Mouse (Mus musculus): ENCODE measurements at regions not wholly inside any gene's neighbourhood (a gene's known extent, or its start where the extent isn't known, plus 50 kb on each side); places are given as distances from the start of the nearest gene placed in this dataset.

DNA sequence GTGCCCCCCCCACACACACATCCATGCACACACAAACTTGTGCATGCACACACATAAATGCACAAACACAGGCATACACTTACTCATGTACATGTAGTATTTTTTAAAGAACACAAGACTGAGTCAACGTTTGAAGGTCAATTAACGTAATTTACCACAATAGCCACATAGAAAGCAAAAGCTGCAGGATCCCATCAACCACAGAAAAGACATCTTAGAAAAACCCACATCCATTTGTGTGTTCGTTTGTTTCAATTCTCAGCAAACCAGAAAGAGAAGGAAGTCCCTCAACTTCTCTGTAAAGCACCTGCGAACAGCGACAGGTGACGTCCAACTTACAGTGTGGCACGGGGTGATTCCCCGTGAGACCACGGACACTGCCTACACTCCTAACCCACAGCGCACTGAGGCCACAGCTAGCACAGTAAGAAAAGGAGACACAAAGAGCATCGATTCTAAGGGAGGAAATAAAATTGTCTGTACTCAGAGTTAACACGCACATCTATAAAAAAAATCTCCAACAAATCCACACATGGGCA, 53.8 kb downstream of the Dio3 start:
- no peak for DNase-seq

DNA sequence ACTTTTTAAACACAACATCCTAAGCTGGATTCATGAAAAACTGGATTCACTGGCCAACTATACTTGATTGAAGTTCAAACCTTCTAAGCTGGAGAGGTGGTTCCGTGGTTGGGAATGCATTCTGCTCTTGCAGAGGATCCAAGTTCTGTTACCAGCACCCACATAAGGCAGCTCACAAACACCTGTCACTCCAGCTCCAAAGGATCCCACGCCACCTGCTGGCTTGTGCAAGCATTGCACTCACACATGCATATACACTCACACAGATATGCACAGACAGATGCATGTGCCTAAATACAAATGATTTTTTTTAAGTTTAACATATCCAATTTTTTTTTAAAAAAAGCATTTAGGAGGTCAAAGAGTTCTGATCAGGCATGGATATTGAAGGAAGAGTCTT, 55.7 kb downstream of the Dio3 start:
- DNase-seq = no peak

DNA sequence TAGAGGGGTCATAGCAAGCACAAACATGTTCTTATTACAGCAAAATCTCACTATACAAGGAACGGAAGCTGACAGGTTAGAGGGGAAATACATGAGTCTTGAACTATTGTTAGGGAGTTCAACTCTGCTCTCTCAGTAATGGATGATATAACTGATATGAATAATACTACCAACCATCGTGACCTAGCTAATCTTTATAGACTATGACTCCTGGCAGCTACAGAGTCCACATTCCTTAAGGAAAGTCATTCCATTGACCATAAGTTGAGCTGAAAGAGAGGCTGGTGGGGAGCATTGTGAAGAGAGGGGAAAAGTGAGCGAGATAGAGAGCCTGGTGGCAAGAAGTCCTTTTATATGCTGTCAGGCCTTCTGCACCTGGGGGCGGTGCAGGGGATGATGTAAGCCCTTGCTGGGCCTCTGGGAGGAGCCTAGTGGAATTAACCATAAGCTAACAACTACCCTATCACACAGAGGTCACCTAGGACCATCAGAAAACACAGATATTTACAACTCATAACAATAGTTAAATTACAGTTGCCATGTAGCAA, 65.5 kb downstream of the Dio3 start:
- no peak for DNase-seq

DNA sequence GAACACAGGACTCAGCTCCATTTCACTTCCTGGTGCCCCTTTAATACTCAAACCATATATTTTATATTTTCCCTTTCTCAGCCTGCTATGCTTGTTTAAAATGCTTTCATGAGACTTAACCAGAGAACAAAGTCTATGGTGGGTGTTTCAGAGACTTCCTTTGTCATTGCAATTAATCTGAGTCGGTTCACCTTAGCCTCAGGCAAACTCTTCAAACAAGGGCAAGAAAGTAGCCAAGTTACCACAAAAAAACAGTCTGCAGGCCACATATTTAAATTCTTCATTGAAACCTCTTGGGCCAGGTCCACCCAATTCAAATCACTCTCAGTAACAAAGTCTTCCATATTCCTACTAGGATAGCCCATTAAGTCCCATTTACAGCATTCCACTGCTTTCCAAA, 70.8 kb downstream of the Dio3 start:
- no peak for DNase-seq

DNA sequence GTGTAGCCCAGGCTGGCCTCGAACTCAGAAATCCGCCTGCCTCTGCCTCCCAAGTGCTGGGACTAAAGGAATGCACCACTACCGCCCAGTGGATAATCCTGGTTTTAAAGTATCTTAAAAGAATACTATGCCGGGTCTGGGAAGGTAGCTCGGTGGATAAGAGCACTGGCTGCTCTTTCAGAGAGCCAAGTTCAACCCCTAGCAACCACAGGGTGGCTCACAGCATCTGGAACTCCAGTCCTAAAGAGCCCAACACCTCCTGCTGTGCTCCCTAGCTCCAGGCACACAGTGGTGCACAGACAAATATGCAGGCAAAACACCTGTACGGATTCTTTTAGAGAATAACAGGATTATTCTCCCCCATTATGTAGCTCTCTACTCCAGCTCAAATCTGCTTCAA, 77.0 kb downstream of the Dio3 start:
- DNase-seq = no peak

DNA sequence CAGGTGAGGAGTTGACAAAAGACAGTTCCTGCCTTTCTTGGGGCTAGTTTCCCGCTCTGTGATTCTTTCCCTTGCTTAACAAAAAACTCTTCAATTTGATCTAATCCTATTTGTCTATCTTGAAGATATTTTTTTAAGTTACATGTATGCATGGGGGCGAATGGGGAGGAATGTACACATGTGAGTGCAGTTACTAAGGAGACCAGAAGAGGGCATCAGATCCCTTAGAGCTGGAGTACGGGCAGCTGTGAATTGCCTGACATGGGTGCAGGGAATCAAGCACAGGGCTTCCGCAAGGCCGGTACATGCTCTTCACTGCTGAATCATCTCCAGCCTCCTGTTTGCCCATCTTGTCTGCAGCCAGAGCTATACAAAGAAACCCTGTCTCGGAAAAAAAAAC, 79.8 kb upstream of the Ppp2r5c start:
- no peak for DNase-seq

GRCm38 (mm10) chr12:110367822-110368221, 79.1 kb upstream of the Ppp2r5c start:
- no peak for DNase-seq

DNA sequence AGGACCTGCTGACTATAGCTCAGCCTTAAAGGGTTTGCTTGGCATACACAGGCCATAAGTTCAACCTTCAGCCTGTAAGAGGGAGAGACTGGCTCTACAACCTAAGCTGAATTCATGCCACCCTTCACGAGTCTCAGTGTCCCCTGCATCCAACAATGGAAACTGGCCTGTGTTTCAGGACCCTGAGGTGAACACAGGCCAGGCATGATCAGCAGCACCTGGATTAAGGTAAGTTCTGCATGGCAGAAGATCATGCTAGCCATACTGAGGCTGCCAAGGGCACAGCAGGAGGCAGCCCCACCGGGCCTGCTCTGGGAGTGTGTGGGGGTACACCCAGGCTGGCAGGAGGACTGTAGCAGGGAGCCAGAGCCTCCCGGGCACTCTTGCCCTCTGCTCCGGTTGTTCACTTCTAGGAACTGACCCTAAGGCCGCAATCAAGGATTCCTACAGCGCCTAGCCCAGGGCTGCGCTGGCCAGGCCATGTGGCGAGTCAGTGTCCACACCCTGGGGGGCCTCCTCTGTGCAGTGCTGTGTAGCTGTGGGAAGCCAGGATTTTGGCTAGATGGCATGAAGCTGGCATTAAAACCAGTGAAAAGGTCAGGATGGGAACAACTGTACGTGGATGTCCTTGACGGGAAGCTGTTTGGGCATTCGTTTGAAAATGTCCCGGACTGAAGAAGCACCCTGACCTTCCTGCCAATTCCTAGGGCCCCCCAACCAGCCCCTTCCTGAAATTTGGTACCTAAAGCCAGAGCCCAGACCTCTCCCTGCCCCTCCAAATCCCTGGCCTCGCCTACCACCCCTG, 74.8 kb upstream of the Ppp2r5c start:
- peak in 1 of 2 experiments; percentile 37 for DNase-seq

DNA sequence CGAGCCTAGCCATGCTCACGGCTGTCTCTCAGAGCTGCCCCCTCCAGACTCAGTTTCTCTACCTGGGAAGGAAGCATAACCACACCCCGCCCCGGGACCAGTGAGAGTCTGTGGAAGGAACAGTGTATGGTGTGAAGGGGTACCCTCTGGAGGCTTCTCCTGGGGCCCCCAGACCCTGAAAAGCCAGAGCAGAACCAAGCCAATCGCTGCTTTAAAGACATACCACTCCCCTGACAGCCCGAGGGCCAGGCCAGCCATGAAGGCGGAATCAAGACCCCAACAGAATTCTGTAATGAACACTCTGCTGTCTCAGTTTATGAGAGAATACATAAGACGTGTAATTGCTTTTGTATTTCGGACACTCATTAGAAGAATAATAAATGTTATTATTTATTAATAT, 73.9 kb upstream of the Ppp2r5c start:
- no peak for DNase-seq

DNA sequence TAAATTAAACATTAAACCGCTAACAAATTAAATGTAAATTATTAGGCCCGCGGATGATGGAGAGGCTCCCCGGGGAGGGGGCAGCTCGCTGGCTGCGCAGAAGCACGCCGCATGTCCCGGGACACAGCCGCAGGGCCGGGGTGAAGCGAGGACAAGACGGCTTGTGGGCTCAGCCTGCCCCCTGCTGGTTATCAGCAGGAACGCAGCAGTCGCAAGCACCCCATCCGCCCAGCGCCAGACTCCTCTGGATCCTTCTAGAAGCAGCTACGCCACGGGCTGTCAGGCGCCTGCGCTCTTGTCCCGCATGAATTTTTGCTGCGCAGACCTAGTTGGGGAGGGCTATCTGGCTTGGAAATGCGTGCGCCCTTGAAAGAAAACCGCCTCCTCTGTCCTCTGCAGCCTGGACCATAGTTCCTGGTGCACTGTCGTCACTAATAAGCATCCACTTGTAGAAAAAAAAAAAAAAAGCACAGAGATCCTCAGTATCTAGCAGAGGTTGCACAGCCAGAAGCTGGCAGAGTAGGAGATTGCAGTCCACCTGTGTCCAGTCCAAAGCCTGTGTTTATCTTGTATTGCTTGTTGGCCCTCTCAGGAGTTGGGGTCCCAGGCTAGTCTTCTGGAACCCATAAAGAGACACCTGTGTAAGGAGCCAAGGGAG, 73.4 kb upstream of the Ppp2r5c start:
- DNase-seq = peak; percentile 78 to 88

DNA sequence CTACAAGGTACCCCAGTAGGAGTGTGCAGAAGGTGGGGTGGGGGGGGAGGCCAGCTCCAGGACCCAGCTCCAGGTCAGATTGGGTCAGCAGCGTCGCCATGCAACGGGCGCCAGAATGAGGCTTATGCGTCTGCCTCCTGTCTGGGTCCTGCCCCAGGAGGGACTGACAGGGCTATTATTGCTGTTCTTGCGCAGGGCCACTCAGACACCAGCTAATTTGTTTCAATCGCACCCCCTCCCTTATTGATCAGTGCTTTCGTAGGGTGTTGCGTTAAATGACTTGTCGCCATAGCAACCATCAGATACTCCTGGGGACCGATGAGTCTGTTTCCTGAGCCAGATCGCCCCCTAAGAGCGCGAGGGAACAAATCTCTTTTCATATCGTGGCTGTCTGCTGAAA, 71.8 kb upstream of the Ppp2r5c start:
- DNase-seq = peak in 1 of 2 experiments; percentile 30

DNA sequence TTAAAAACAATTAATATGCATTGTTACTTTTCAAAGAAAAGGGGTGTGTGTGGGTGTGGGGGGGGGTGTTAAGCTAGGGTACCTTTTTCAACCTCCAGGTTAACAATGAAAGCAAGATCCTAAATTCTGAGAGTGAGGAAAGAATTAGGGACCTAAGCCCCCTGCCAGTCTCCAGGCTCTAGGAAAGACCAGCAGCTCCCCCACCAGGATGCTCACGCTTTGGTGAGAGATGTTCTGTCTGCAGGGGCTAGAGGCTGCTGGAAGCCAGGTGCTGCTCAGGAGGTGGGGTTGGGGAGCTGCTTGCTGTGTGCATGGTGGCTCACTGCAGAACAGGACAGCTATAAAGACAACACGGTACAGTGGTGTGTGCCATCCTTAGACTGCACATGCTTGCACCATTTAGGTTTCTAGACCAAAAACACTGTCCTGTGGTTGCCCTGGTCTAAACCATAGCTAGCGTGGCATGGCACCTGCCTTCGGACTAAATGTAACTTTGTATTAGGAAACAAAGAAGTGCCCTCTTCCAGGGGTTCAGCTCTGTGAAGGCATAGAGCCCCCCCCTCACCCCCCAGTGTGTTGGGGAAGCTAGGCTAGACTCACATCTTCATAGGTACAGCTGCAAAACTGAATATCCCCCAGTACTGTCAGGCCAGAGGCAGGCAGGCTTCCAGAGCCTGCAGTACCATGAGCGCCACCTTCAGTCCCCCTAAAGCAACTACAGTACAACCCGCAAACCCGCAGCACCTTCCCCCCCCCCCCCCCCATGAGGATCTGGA, 70.7 kb upstream of the Ppp2r5c start:
- DNase-seq = peak; percentile 19 to 35

GRCm38 (mm10) chr12:110376838-110377150, 70.1 kb upstream of the Ppp2r5c start:
- DNase-seq = no peak

- DNase-seq = no peak
Observed at GRCm38 (mm10) chr12:110377306-110377705, 69.6 kb upstream of the Ppp2r5c start.

DNA sequence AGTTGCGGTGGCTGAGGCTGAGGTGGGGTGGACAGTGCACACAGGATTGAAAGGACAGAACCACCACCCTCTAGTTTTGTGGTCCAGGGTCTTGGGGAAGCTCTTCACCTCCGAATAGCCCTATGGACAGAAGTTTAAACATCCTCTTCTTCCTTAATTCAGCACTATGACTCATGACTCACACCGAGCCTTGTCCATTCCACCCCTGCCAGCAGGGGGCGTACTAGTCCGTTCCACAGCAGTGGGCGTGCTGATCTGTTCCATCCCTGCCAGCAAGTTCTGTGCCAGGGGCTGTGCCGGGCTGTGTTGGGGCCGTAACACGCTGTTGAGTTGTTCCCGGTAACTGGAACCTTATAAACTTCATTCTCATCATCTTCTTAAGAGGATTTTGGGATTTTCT, 69.2 kb upstream of the Ppp2r5c start:
- peak; percentile 44 to 50 for DNase-seq

DNA sequence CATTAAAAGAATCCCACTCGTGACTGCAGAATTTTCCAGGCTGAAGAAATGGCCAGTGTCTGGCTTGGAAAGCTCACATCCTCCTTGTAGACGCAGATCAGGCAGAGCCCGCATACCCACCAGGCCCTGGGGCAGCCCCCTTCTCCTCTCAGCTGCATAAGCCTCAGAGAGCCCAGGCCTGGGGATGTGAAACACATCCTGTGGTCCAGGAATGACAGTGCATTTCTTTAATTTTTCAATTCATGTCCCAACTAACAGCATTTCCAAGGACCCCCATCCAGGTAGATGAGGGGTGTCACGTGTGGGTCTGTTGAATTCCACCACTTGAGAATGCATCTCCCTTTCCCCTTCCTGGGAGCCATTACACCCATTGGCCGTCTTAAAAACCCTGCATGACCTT, 68.6 kb upstream of the Ppp2r5c start:
- DNase-seq = no peak

GRCm38 (mm10) chr12:110379721-110380120, 67.2 kb upstream of the Ppp2r5c start:
- no peak for DNase-seq

- DNase-seq = peak; percentile 21 to 48
Observed at GRCm38 (mm10) chr12:110380831-110381750, 65.8 kb upstream of the Ppp2r5c start.

DNA sequence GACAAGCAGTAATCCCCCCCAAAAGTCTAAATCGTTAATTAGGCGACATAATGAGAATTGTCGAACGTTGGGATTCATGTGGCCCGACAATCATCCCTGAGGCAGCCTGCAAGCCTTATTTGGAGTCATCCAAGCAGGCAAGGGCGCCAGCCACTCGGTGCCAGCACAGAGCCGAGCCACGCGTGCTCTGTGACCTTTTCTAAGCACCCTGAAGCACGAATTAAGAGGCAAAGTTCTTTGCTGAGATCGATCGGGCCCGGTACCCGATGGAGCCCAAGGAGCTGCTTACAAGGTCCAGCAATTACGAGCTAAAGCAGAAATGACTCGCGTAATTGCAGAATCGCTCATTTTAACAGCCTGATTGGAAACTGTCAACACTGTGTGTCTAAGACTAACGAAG, 61.9 kb upstream of the Ppp2r5c start:
- peak in 1 of 2 experiments; percentile 30 for DNase-seq

GRCm38 (mm10) chr12:110385801-110386599, 60.9 kb upstream of the Ppp2r5c start:
- no peak for DNase-seq

DNA sequence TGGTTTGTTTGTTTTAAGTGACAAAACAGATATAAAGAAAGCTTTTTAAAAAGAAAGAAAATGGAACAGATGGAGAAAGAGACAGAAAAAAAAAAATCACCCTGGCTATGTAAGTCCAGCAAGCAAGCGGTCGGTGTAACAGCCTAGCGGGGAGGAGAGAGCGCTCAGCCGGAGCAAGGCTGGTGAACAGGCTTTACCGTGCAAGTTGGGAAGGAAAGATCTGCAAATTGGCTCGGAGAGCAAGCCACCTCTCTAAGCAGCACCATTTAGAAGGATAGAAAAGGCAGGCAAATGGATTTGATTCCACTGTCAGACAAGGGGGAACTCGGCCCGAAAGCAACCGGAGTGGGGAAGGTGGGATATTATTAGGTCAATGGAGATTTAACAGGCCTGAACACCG, 59.9 kb upstream of the Ppp2r5c start:
- DNase-seq = no peak

All from kidney, postnatal 25 days (tissue).